Mouse (Mus musculus) cortical plate, adult 2 months (tissue): ENCODE results near the gene Tspo.

Source experiments
- CTCF ChIP-seq: fragments of 200-500 bp; IDR thresholded peaks from 2 replicates; pipeline ENCODE4 v1.5.1; 2011; ENCODE audit warnings: mild to moderate bottlenecking, control low read depth, low read length; ENCODE audit not compliant: insufficient read depth; ENCODE audit errors: extremely low read depth
- POLR2A ChIP-seq: fragments of 200-500 bp; IDR thresholded peaks from 2 replicates; pipeline ENCODE4 v1.6.1; 2011; ENCODE audit warnings: mild to moderate bottlenecking, low read length, control low read depth; ENCODE audit not compliant: insufficient read depth; ENCODE audit errors: extremely low read depth

- TF ChIP-seq CTCF (no peak), POLR2A (no peak)
These were observed 23.5 kb upstream of the Tspo start for GRCm38 (mm10) chr15:83539905-83540304.
